Mouse (Mus musculus) heart, embryonic 10.5 days (tissue): ENCODE data around the gene Cux1. TPM values are rescaled to one million over a fixed set of nuclear protein-coding genes. Genes with fewer than 3 reads are reported as not detected.

Experiments
- DNase-seq: peaks from one replicate; pipeline ENCODE4 v3.0.0-alpha.2; 2017; ENCODE audit warnings: low spot score
- H3K27ac ChIP-seq: fragments of 300-500 bp; sonication (generic); 2 replicates; pipeline ENCODE4 v1.5.1; 2016; ENCODE audit warnings: mild to moderate bottlenecking
- H3K27me3 ChIP-seq: fragments of 300-500 bp; sonication (generic); 2 replicates; pipeline ENCODE4 v1.6.1; 2016; ENCODE audit warnings: mild to moderate bottlenecking; ENCODE audit not compliant: poor library complexity, insufficient read depth, severe bottlenecking
- H3K36me3 ChIP-seq: fragments of 300-500 bp; sonication (generic); 2 replicates; pipeline ENCODE4 v1.6.1; 2016; ENCODE audit warnings: mild to moderate bottlenecking, moderate library complexity
- H3K4me1 ChIP-seq: fragments of 300-500 bp; sonication (generic); 2 replicates; pipeline ENCODE4 v1.6.1; 2016; ENCODE audit warnings: mild to moderate bottlenecking
- H3K4me3 ChIP-seq: fragments of 300-500 bp; sonication (generic); 2 replicates; pipeline ENCODE4 v1.5.1; 2016; ENCODE audit warnings: mild to moderate bottlenecking, moderate library complexity
- H3K9me3 ChIP-seq: fragments of 300-500 bp; sonication (generic); 2 replicates; pipeline ENCODE4 v1.6.1; 2016; ENCODE audit warnings: mild to moderate bottlenecking, moderate library complexity
- WGBS: fragments of 180-500 bp; shearing (Covaris S2); methylation state at CpG from one replicate; pipeline ENCODE4 v1.1.7; 2016; 5-methylcytosine and 5-hydroxymethylcytosine counted together
- polyA plus RNA-seq: library from polyadenylated mRNA; unstranded; fragments of >200 nt; fragmentation: Nextera tagmentation; extraction: Ambion mirVana; gene quantifications from 2 replicates; pipeline ENCODE4 v1.2.1, GENCODE M21; 2016

Gene Cux1
- polyA plus RNA-seq, 1 experiment from 2014 or later = 65.8 TPM

GRCm38 (mm10) chr5:136354729-136355128 is 212.6 kb downstream of the Cux1 start:
- Histone ChIP-seq H3K36me3 (peaks cover 49% of the 10 kb centered on the region), H3K9me3 (no peaks in the 10 kb centered on the region), H3K27me3 (no peaks in the 10 kb centered on the region), H3K4me1 (peaks cover 33% of the 10 kb centered on the region), H3K27ac (no peak overlapping the region), H3K4me3 (no peak overlapping the region)
- no peak for DNase-seq
- WGBS = 83% methylated on average over 6 of the region's 6 CpGs

- DNase-seq = no peak
- H3K36me3 ChIP-seq = peaks cover 37% of the 10 kb centered on the region
- 71% methylated on average over 8 of the region's 8 CpGs for WGBS
Observed at GRCm38 (mm10) chr5:136353114-136353513, 214.2 kb downstream of the Cux1 start.

GRCm38 (mm10) chr5:136343156-136343890 is 224.0 kb downstream of the Cux1 start:
- Histone ChIP-seq H3K36me3 (peaks cover 37% of the 10 kb centered on the region), H3K4me1 (peaks cover 12% of the 10 kb centered on the region; the same call in 1 of the 2 replicates), H3K4me3 (no peak overlapping the region), H3K9me3 (no peaks in the 10 kb centered on the region), H3K27me3 (no peaks in the 10 kb centered on the region), H3K27ac (no peak overlapping the region)
- DNase-seq = no peak
- WGBS = 91% methylated on average over 15 of the region's 15 CpGs

More at GRCm38 (mm10) chr5:136353114-136353513, 214.2 kb downstream of the Cux1 start:
- Histone ChIP-seq H3K4me1 (peaks cover 29% of the 10 kb centered on the region), H3K9me3 (no peaks in the 10 kb centered on the region), H3K4me3 (no peak overlapping the region), H3K27ac (no peak overlapping the region), H3K27me3 (no peaks in the 10 kb centered on the region)

GRCm38 (mm10) chr5:136336798-136337527 is 230.3 kb downstream of the Cux1 start:
- 0 out of 2 replicates have a peak, but pooled peaks cover 3% of the 10 kb centered on the region for H3K4me1 ChIP-seq
- H3K4me3 ChIP-seq = no peak overlapping the region
- DNase-seq = no peak
- H3K9me3 ChIP-seq = no peaks in the 10 kb centered on the region
- no peak overlapping the region for H3K27ac ChIP-seq
- H3K36me3 ChIP-seq = peaks cover 75% of the 10 kb centered on the region
- no peaks in the 10 kb centered on the region for H3K27me3 ChIP-seq
- 76% methylated on average over 4 of the region's 4 CpGs for WGBS

GRCm38 (mm10) chr5:136335681-136336080 is 231.6 kb downstream of the Cux1 start:
- WGBS = 80% methylated on average over 4 of the region's 4 CpGs
- DNase-seq = no peak

GRCm38 (mm10) chr5:136334780-136335179 is 232.5 kb downstream of the Cux1 start:
- no peak for DNase-seq
- H3K4me1 ChIP-seq = no peaks in the 10 kb centered on the region
- H3K4me3 ChIP-seq = no peak overlapping the region
- no peaks in the 10 kb centered on the region for H3K27me3 ChIP-seq
- WGBS = 74% methylated on average over 4 of the region's 4 CpGs
- H3K36me3 ChIP-seq = peaks cover 83% of the 10 kb centered on the region
- H3K27ac ChIP-seq = no peak overlapping the region
- no peaks in the 10 kb centered on the region for H3K9me3 ChIP-seq

More at GRCm38 (mm10) chr5:136335681-136336080, 231.6 kb downstream of the Cux1 start:
- Histone ChIP-seq H3K27ac (no peak overlapping the region), H3K4me3 (no peak overlapping the region), H3K4me1 (no peaks in the 10 kb centered on the region), H3K36me3 (peaks cover 81% of the 10 kb centered on the region), H3K9me3 (no peaks in the 10 kb centered on the region), H3K27me3 (no peaks in the 10 kb centered on the region)

- 94% methylated on average over 1 of the region's 1 CpGs for WGBS
- Histone ChIP-seq H3K9me3 (no peaks in the 10 kb centered on the region), H3K27me3 (no peaks in the 10 kb centered on the region), H3K4me3 (no peak overlapping the region), H3K4me1 (no peaks in the 10 kb centered on the region), H3K27ac (no peak overlapping the region), H3K36me3 (peaks cover 80% of the 10 kb centered on the region)
- no peak for DNase-seq
Observed at GRCm38 (mm10) chr5:136334051-136334450, 233.2 kb downstream of the Cux1 start.

- peaks cover 81% of the 10 kb centered on the region for H3K36me3 ChIP-seq
- 94% methylated on average over 11 of the region's 11 CpGs for WGBS
Observed at GRCm38 (mm10) chr5:136332786-136333462, 234.4 kb downstream of the Cux1 start.

GRCm38 (mm10) chr5:136327736-136328135 is 239.6 kb downstream of the Cux1 start:
- 87% methylated on average over 2 of the region's 2 CpGs for whole genome bisulfite sequencing
- Histone ChIP-seq H3K4me3 (no peak overlapping the region), H3K4me1 (peaks cover 6% of the 10 kb centered on the region; the same call in 1 of the 2 replicates), H3K9me3 (no peaks in the 10 kb centered on the region), H3K36me3 (peaks cover 75% of the 10 kb centered on the region), H3K27ac (no peak overlapping the region), H3K27me3 (no peaks in the 10 kb centered on the region)
- no peak for DNase-seq

More at GRCm38 (mm10) chr5:136332786-136333462, 234.4 kb downstream of the Cux1 start:
- no peaks in the 10 kb centered on the region for H3K4me1 ChIP-seq
- no peaks in the 10 kb centered on the region for H3K9me3 ChIP-seq
- no peaks in the 10 kb centered on the region for H3K27me3 ChIP-seq
- no peak overlapping the region for H3K4me3 ChIP-seq
- no peak for DNase-seq
- H3K27ac ChIP-seq = no peak overlapping the region

- Histone ChIP-seq H3K4me3 (no peak overlapping the region), H3K27ac (no peak overlapping the region), H3K27me3 (no peaks in the 10 kb centered on the region), H3K4me1 (peaks cover 6% of the 10 kb centered on the region; the same call in 1 of the 2 replicates), H3K9me3 (no peaks in the 10 kb centered on the region), H3K36me3 (peaks cover 68% of the 10 kb centered on the region)
- DNase-seq = no peak
- 80% methylated on average over 13 of the region's 13 CpGs for WGBS
Observed at GRCm38 (mm10) chr5:136326626-136327025, 240.7 kb downstream of the Cux1 start.

GRCm38 (mm10) chr5:136324506-136324905 is 242.8 kb downstream of the Cux1 start:
- Histone ChIP-seq H3K4me3 (no peak overlapping the region), H3K36me3 (peaks cover 65% of the 10 kb centered on the region)

GRCm38 (mm10) chr5:136321378-136321777 is 245.9 kb downstream of the Cux1 start:
- DNase-seq = no peak
- peaks cover 67% of the 10 kb centered on the region for H3K36me3 ChIP-seq
- H3K4me3 ChIP-seq = no peak overlapping the region
- H3K4me1 ChIP-seq = no peaks in the 10 kb centered on the region
- H3K27ac ChIP-seq = no peak overlapping the region
- H3K27me3 ChIP-seq = no peaks in the 10 kb centered on the region
- 79% methylated on average over 6 of the region's 6 CpGs for WGBS
- H3K9me3 ChIP-seq = no peaks in the 10 kb centered on the region

More at GRCm38 (mm10) chr5:136324506-136324905, 242.8 kb downstream of the Cux1 start:
- Histone ChIP-seq H3K4me1 (peaks cover 6% of the 10 kb centered on the region; the same call in 1 of the 2 replicates), H3K27ac (no peak overlapping the region), H3K9me3 (no peaks in the 10 kb centered on the region), H3K27me3 (no peaks in the 10 kb centered on the region)
- WGBS = 52% methylated on average over 4 of the region's 4 CpGs
- DNase-seq = no peak
